Mouse (Mus musculus) spleen, adult 2 months (tissue): ENCODE results near the gene Akr1a1.

Source experiments
- CTCF ChIP-seq: fragments of 200-500 bp; IDR thresholded peaks from 2 replicates; pipeline ENCODE4 v1.5.1; 2011; ENCODE audit warnings: mild to moderate bottlenecking, inconsistent platforms; ENCODE audit not compliant: insufficient read depth, insufficient read length, insufficient replicate concordance; ENCODE audit errors: extremely low read depth
- POLR2A ChIP-seq: fragments of 200-500 bp; IDR thresholded peaks from 2 replicates; pipeline ENCODE4 v1.6.1; 2011; ENCODE audit warnings: low read depth, low read length, inconsistent platforms

DNA sequence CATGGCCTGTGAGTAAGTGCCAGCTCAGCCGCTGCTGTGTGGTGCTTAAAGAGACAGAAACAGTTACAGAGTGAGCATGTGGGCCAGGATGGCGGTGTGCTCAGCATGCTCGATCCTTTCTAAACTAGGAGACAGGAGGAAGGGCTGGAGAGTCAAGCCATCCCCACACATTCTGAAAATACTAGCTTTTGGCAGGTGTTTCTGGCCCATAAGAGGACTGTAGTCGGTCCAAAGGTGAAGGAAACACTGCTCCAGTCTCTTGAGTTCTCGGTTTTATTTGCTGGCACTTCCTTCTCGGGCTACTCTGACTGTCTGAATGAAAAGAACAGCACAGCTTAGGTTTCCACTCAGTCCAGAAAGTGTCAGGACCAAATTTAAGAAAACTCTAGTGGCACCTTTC lies 9.3 kb upstream of the Akr1a1 start:
- TF ChIP-seq CTCF, result no peak
- TF ChIP-seq POLR2A, result no peak
